Mouse (Mus musculus) MEL (cell line): Measurements from ENCODE around the gene Msrb2. TPM values are rescaled to one million over a fixed set of nuclear protein-coding genes. Genes with fewer than 3 reads are reported as not detected.

Experiments
- DNase-seq: peaks from one replicate; pipeline ENCODE4 v3.0.0; 2011; ENCODE audit warnings: low read depth, low spot score
- H3K27ac ChIP-seq: 2 replicates; pipeline ENCODE4 v1.5.1; 2012; ENCODE audit warnings: low read depth, mild to moderate bottlenecking, control low read depth, low read length, moderate library complexity; ENCODE audit not compliant: control insufficient read depth
- H3K27me3 ChIP-seq, 2 experiments: fragments of 150-350 bp in 1 of 2; sonication (generic) in 1 of 2; 2 replicates each; pipeline ENCODE4 v1.6.1; 2012; ENCODE audit warnings: low read length in 2 of 2, mild to moderate bottlenecking in 2 of 2, improper control_type of control experiment in 1 of 2, moderate library complexity in 1 of 2; ENCODE audit not compliant: insufficient read depth in 2 of 2, control insufficient read depth in 1 of 2
- H3K36me3 ChIP-seq, 2 experiments: 2 replicates each; pipeline ENCODE4 v1.6.1; 2012 to 2014; ENCODE audit warnings: low read length in 2 of 2, improper control_type of control experiment in 1 of 2, inconsistent platforms in 1 of 2, mild to moderate bottlenecking in 1 of 2; ENCODE audit not compliant: insufficient read depth in 2 of 2, control insufficient read depth in 1 of 2
- H3K4me1 ChIP-seq, 2 experiments: fragments of 150-350 bp in 1 of 2; sonication (generic) in 1 of 2; 2 replicates each; pipeline ENCODE4 v1.6.1; 2012; ENCODE audit warnings: low read length in 2 of 2, improper control_type of control experiment in 1 of 2, mild to moderate bottlenecking in 1 of 2; ENCODE audit not compliant: insufficient read depth in 2 of 2, control insufficient read depth in 1 of 2
- H3K4me3 ChIP-seq, 2 experiments: fragments of 150-350 bp in 1 of 2; sonication (generic) in 1 of 2; 2 replicates each; pipeline ENCODE4 v1.5.1; 2012; ENCODE audit warnings: low read depth in 2 of 2, low read length in 2 of 2, mild to moderate bottlenecking in 2 of 2, moderate library complexity in 2 of 2, control low read depth in 1 of 2, improper control_type of control experiment in 1 of 2; ENCODE audit not compliant: control insufficient read depth in 1 of 2, insufficient read depth in 1 of 2
- H3K79me2 ChIP-seq: 2 replicates; pipeline ENCODE4 v1.6.1; 2012; ENCODE audit warnings: mild to moderate bottlenecking, low read length, moderate library complexity; ENCODE audit not compliant: control insufficient read depth, poor library complexity, insufficient read depth
- H3K9ac ChIP-seq: 2 replicates; pipeline ENCODE4 v1.6.1; 2012; ENCODE audit warnings: low read depth, mild to moderate bottlenecking, control low read depth, low read length, moderate library complexity; ENCODE audit not compliant: control insufficient read depth, poor library complexity, severe bottlenecking
- H3K9me3 ChIP-seq: fragments of 150-350 bp; sonication (generic); replicated peaks from 2 replicates; pipeline ENCODE4 v1.6.1; 2012; ENCODE audit warnings: mild to moderate bottlenecking, low read length, improper control_type of control experiment, moderate library complexity; ENCODE audit not compliant: insufficient read depth
- CHD1 ChIP-seq: IDR thresholded peaks from 2 replicates; pipeline ENCODE4 v1.6.1; 2012; ENCODE audit warnings: low read depth, mild to moderate bottlenecking, inconsistent platforms, low read length, improper control_type of control experiment
- CTCF ChIP-seq, 3 experiments: IDR thresholded peaks in 2 of 3; conservative IDR thresholded peaks in 1 of 3; 2 replicates each; pipeline ENCODE4 v1.5.1; 2011 to 2012; ENCODE audit warnings: low read length in 3 of 3, low read depth in 2 of 3, mild to moderate bottlenecking in 2 of 3, improper control_type of control experiment in 1 of 3, inconsistent platforms in 1 of 3, mixed read lengths in 1 of 3, moderate library complexity in 1 of 3; ENCODE audit not compliant: control insufficient read depth in 1 of 3, insufficient read depth in 1 of 3, poor library complexity in 1 of 3, severe bottlenecking in 1 of 3
- ELF1 ChIP-seq: IDR thresholded peaks from 2 replicates; pipeline ENCODE4 v1.6.1; 2014; ENCODE audit warnings: low read depth, mild to moderate bottlenecking, inconsistent platforms, low read length, improper control_type of control experiment, moderate library complexity
- ETS1 ChIP-seq: IDR thresholded peaks from 2 replicates; pipeline ENCODE4 v1.6.1; 2012; ENCODE audit warnings: low read depth, mild to moderate bottlenecking, inconsistent platforms, low read length, improper control_type of control experiment, moderate library complexity
- GATA1 ChIP-seq: IDR thresholded peaks from 2 replicates; pipeline ENCODE4 v1.6.1; 2011; ENCODE audit warnings: low read depth, low read length, improper control_type of control experiment
- HCFC1 ChIP-seq: IDR thresholded peaks from 2 replicates; pipeline ENCODE4 v1.6.1; 2012; ENCODE audit warnings: low read depth, mild to moderate bottlenecking, inconsistent platforms, low read length, improper control_type of control experiment, moderate library complexity
- NRF1 ChIP-seq: IDR thresholded peaks from 2 replicates; pipeline ENCODE4 v1.6.1; 2014; ENCODE audit warnings: low read depth, mild to moderate bottlenecking, inconsistent platforms, low read length, improper control_type of control experiment, moderate library complexity; ENCODE audit not compliant: poor library complexity, insufficient read depth, severe bottlenecking
- POLR2AphosphoS2 ChIP-seq: IDR thresholded peaks from 2 replicates; pipeline ENCODE4 v1.6.1; 2011; ENCODE audit warnings: low read length, improper control_type of control experiment
- POLR2AphosphoS5 ChIP-seq: IDR thresholded peaks from 2 replicates; pipeline ENCODE4 v1.6.1; 2012; ENCODE audit warnings: low read depth, borderline replicate concordance, mild to moderate bottlenecking, inconsistent platforms, low read length, moderate library complexity, mixed read lengths
- RAD21 ChIP-seq: IDR thresholded peaks from 2 replicates; pipeline ENCODE4 v1.6.1; 2011; ENCODE audit warnings: mild to moderate bottlenecking, low read depth, low read length, improper control_type of control experiment
- RCOR1 ChIP-seq: IDR thresholded peaks from 2 replicates; pipeline ENCODE4 v1.6.1; 2012; ENCODE audit warnings: low read depth, mild to moderate bottlenecking, inconsistent platforms, low read length, improper control_type of control experiment
- SMC3 ChIP-seq: IDR thresholded peaks from 2 replicates; pipeline ENCODE4 v1.6.1; 2011; ENCODE audit warnings: low read depth, low read length, improper control_type of control experiment
- TAL1 ChIP-seq: IDR thresholded peaks from 2 replicates; pipeline ENCODE4 v1.6.1; 2012; ENCODE audit warnings: mild to moderate bottlenecking, inconsistent platforms, low read length, moderate library complexity, mixed read lengths
- TBP ChIP-seq: IDR thresholded peaks from 2 replicates; pipeline ENCODE4 v1.8.0; 2011; ENCODE audit warnings: low read depth, low read length, improper control_type of control experiment
- TCF12 ChIP-seq: IDR thresholded peaks from 2 replicates; pipeline ENCODE4 v1.6.1; 2014; ENCODE audit warnings: low read depth, mild to moderate bottlenecking, inconsistent platforms, low read length, improper control_type of control experiment, moderate library complexity
- USF2 ChIP-seq, 2 experiments: IDR thresholded peaks; 2 replicates each; pipeline ENCODE4 v1.6.1; 2011 to 2012; ENCODE audit warnings: improper control_type of control experiment in 2 of 2, low read length in 2 of 2, borderline replicate concordance in 1 of 2, inconsistent platforms in 1 of 2, low read depth in 1 of 2, mild to moderate bottlenecking in 1 of 2; ENCODE audit not compliant: insufficient read depth in 1 of 2
- ZC3H11A ChIP-seq: IDR thresholded peaks from 2 replicates; pipeline ENCODE4 v1.6.1; 2012; ENCODE audit warnings: low read depth, mild to moderate bottlenecking, inconsistent platforms, low read length, improper control_type of control experiment
- ZMIZ1 ChIP-seq: IDR thresholded peaks from 2 replicates; pipeline ENCODE4 v1.6.1; 2012; ENCODE audit warnings: low read depth, mild to moderate bottlenecking, inconsistent platforms, low read length, improper control_type of control experiment, moderate library complexity
- ZNF384 ChIP-seq: IDR thresholded peaks from 2 replicates; pipeline ENCODE4 v1.6.1; 2012; ENCODE audit warnings: low read depth, mild to moderate bottlenecking, inconsistent platforms, low read length, improper control_type of control experiment
- polyA plus RNA-seq, 2 experiments: library from polyadenylated mRNA; stranded (reverse) in 1 of 2; unstranded in 1 of 2; fragments of >175 nt in 1 of 2; fragments of >200 nt in 1 of 2; gene quantifications; 2 replicates each; pipeline versions ENCODE4 v1.2.1 to v1.2.4; 2012; ENCODE audit warnings: low replicate concordance in 2 of 2, low read depth in 1 of 2; ENCODE audit not compliant: insufficient read length in 2 of 2, insufficient read depth in 1 of 2, missing spikeins in 1 of 2
- total RNA-seq: library from RNA; depleted of rRNA; stranded (reverse); fragments of 300-350 nt; gene quantifications from 2 replicates; pipeline ENCODE4 v1.2.3, GENCODE M21; 2012

The Msrb2 gene
- total and polyA plus RNA-seq, 3 experiments: 14.8 to 18.2 TPM; not detected in 1

- TF ChIP-seq GATA1 (peak; percentile 41), POLR2AphosphoS5 (no peak), CHD1 (no peak), TAL1 (no peak), USF2 (IDR thresholded peaks at IDR 0.05; ENCODE audit: borderline replicate concordance in 1 of 2, insufficient read depth in 1 of 2, low read depth in 1 of 2, low read length in 2 of 2) (no peak), NRF1 (no peak), ETS1 (peak; percentile 70), POLR2AphosphoS2 (no peak), ZMIZ1 (no peak), SMC3 (no peak), ELF1 (0 out of 2 replicates have a peak, but pooled peaks have one; percentile 10)
- TF ChIP-seq, all 39 proteins: peak for 6
Observed at GRCm38 (mm10) chr2:19343901-19344635, 27.2 kb upstream of the Msrb2 start (continued).

DNA sequence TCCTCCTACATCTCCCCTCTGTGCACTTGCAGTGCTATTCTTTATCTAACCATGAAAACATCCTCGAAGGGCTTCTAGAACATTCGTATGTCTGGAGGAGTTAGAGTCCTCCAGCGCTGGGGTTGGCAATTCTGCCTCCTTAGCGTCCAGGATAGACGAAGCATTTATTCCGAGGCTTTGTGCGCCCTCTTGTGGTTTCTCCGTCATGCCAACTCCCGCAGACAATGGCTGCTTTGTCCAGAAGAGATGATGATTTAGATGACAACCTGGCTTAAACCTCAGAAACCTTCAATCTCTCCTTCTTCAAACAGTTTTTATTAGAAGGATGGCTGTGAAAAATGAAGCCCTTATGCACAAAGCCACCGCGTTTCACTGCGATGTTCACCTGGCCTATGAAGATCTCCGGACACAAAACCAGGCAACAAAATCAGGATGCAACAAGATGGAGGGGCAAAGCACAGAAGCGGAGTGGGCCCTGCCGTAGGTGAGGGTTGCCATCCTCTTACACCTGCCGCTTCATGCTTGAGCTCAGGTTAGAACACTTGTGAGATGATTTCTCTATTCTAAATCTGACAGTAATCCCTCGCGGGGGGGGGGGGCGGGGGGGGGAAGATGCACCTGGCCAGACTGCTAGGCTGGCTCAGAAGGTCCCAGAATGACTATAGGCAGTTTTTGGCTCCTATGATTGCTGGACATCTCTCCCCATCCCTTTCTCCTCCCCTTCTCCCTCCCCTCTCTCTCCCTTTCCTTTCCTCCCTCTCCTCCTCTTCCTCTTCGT is 26.4 kb upstream of the Msrb2 start:
- Histone ChIP-seq H3K79me2 (no peaks in the 10 kb centered on the region), H3K4me3 (peak overlapping the region; percentile 33 to 46), H3K4me1 (0 out of 4 replicates have a peak, but pooled peaks cover 0 to 2% of the 10 kb centered on the region in 2 experiments), H3K9me3 (no peaks in the 10 kb centered on the region), H3K27me3 (no peaks in the 10 kb centered on the region), H3K36me3 (peaks cover 0 to 9% of the 10 kb centered on the region in 2 experiments; a peak in 2 of 4 replicates), H3K27ac (no peak overlapping the region), H3K9ac (peak overlapping the region; percentile 6; the same call in 1 of the 2 replicates)
- peak; percentile 91 for DNase-seq
- TF ChIP-seq SMC3 (peak; percentile 96), TAL1 (no peak), ZC3H11A (peak; percentile 91), TBP (peak; percentile 45; the same call in 1 of the 2 replicates), ZNF384 (no peak), RCOR1 (no peak), HCFC1 (no peak), TCF12 (0 out of 2 replicates have a peak, but pooled peaks have one; percentile 9), CTCF (IDR thresholded peaks at IDR 0.05 in 2 of 3, conservative IDR thresholded peaks at IDR 0.05 in 1 of 3; ENCODE audit: control insufficient read depth in 1 of 3, insufficient read depth in 1 of 3, low read depth in 2 of 3, low read length in 3 of 3, poor library complexity in 1 of 3, severe bottlenecking in 1 of 3) (peak; percentile 73 to 94 (median 87)), RAD21 (peak; percentile 98)
